In genomic region chr7:30122188-30122530, GRCm38 (mm10) we compare ENCODE assay signal across 8 mouse cellular contexts. TPM values are rescaled to one million over a fixed set of nuclear protein-coding genes. Genes with fewer than 3 reads are reported as not detected.
DNase-seq lines count a peak whose midpoint lies in the region; ATAC-seq and TF ChIP-seq lines count a peak whose summit lies in the region.

No protein-coding gene starts in this region.

- H3K9me3 ChIP-seq in kidney, postnatal 0 days (replicated peaks; ENCODE audit: low read length) = no peaks in the 10 kb centered on the region
- no peaks in the 10 kb centered on the region for H3K9me3 ChIP-seq in hindbrain, embryonic 13.5 days
- H3K9me3 ChIP-seq in midbrain, postnatal 0 days (ENCODE audit: low read length) = no peaks in the 10 kb centered on the region

- H3K27me3 ChIP-seq in kidney, postnatal 0 days (ENCODE audit: insufficient read depth, low read length) = no peaks in the 10 kb centered on the region
- H3K27me3 ChIP-seq in hindbrain, embryonic 13.5 days = no peaks in the 10 kb centered on the region
- H3K27me3 ChIP-seq in midbrain, postnatal 0 days (ENCODE audit: insufficient read depth, low read length) = no peaks in the 10 kb centered on the region

- no peaks in the 10 kb centered on the region for H3K4me1 ChIP-seq in kidney, postnatal 0 days (replicated peaks; ENCODE audit: insufficient read depth, low read length)
- H3K4me1 ChIP-seq in hindbrain, embryonic 13.5 days (replicated peaks) = peaks cover 7% of the 10 kb centered on the region
- H3K4me1 ChIP-seq in midbrain, postnatal 0 days (ENCODE audit: insufficient read depth, low read length) = no peaks in the 10 kb centered on the region; the same call in 1 of the 2 replicates

- H3K36me3 ChIP-seq in kidney, postnatal 0 days (ENCODE audit: insufficient read depth, low read length) = 0 out of 2 replicates have a peak, but pooled peaks cover 4% of the 10 kb centered on the region
- H3K36me3 ChIP-seq in hindbrain, embryonic 13.5 days = peaks cover 15% of the 10 kb centered on the region
- H3K36me3 ChIP-seq in midbrain, postnatal 0 days (ENCODE audit: insufficient read depth, low read length) = peaks cover 9% of the 10 kb centered on the region

- WGBS in kidney, postnatal 0 days = 3% methylated on average over 15 of the region's 15 CpGs
- WGBS in hindbrain, embryonic 13.5 days = 4% methylated on average over 15 of the region's 15 CpGs
- 2% methylated on average over 15 of the region's 15 CpGs for WGBS in midbrain, postnatal 0 days

- H3K4me3 ChIP-seq in kidney, postnatal 0 days (replicated peaks; ENCODE audit: low read depth, low read length) = peak overlapping the region; percentile 64
- H3K4me3 ChIP-seq in hindbrain, embryonic 13.5 days = peak overlapping the region; percentile 74
- H3K4me3 ChIP-seq in midbrain, postnatal 0 days (ENCODE audit: low read depth, low read length) = peak overlapping the region; percentile 76

- TF ChIP-seq CTCF in kidney, postnatal 0 days (IDR thresholded peaks at IDR 0.05; ENCODE audit: low read depth) = no peak
- TF ChIP-seq CTCF in midbrain, postnatal 0 days (IDR thresholded peaks at IDR 0.05) = no peak

- H3K4me2 ChIP-seq in kidney, postnatal 0 days (ENCODE audit: low read length) = peak overlapping the region; percentile 84
- H3K4me2 ChIP-seq in hindbrain, embryonic 13.5 days = peak overlapping the region; percentile 73
- H3K4me2 ChIP-seq in midbrain, postnatal 0 days (ENCODE audit: low read depth, low read length, poor library complexity, severe bottlenecking) = peak overlapping the region; percentile 63

- H3K9ac ChIP-seq in kidney, postnatal 0 days (ENCODE audit: low read depth, low read length) = peak overlapping the region; percentile 53
- H3K9ac ChIP-seq in hindbrain, embryonic 13.5 days = peak overlapping the region; percentile 83
- H3K9ac ChIP-seq in midbrain, postnatal 0 days (replicated peaks; ENCODE audit: low read length, poor library complexity, severe bottlenecking) = peak overlapping the region; percentile 81

- peak; percentile 43 for DNase-seq in kidney, postnatal 0 days (ENCODE audit: low spot score)
- no peak for DNase-seq in kidney, adult 8-10 months
- DNase-seq in brain, adult 2 months (ENCODE audit: low read depth, low spot score) = peak; percentile 47
- peak; percentile 34 for DNase-seq in midbrain, postnatal 0 days (ENCODE audit: low spot score)
- DNase-seq in spleen, adult 18-20 months = no peak
- no peak for DNase-seq in frontal cortex, adult 2 months (ENCODE audit: extremely low spot score in 1 of 2, low spot score in 1 of 2)

- H3K27ac ChIP-seq in kidney, postnatal 0 days = peak overlapping the region; percentile 21; the same call in 1 of the 2 replicates
- H3K27ac ChIP-seq in hindbrain, embryonic 13.5 days = peak overlapping the region; percentile 88
- peak overlapping the region; percentile 84 for H3K27ac ChIP-seq in midbrain, postnatal 0 days (ENCODE audit: low read depth, low read length)

- ATAC-seq in kidney, postnatal 0 days (replicated peaks; ENCODE audit: low FRiP score, low read depth) = no peak
- peak; percentile 62 for ATAC-seq in hindbrain, embryonic 13.5 days (ENCODE audit: low FRiP score)
- ATAC-seq in midbrain, postnatal 0 days (ENCODE audit: low FRiP score) = peak; percentile 56; the same call in 1 of the 2 replicates
- ATAC-seq in cerebellum, adult (ENCODE audit: insufficient number of reproducible peaks, low FRiP score, low TSS enrichment) = no peak

RNA-seq across cellular contexts. Expression of gene Zfp382, which starts 0.4 kb away (rescaled TPM):
- polyA plus RNA-seq in kidney, postnatal 0 days (2015; fragmentation: Nextera tagmentation; extraction: Ambion mirVana) = 4.9 and 5.5 TPM in 2 replicates
- polyA plus RNA-seq in hindbrain, embryonic 13.5 days (2015; fragmentation: Nextera tagmentation; extraction: Ambion mirVana) = 17.5 and 19.8 TPM in 2 replicates
- 23.0 and 24.7 TPM in 2 replicates for total RNA-seq in midbrain, postnatal 0 days (2014; rRNA removed)
- 14.5 and 14.7 TPM in 2 replicates for polyA plus RNA-seq in midbrain, postnatal 0 days (2015; fragmentation: Nextera tagmentation; extraction: Ambion mirVana)
- 9.1 and 9.3 TPM in 2 replicates for polyA plus RNA-seq in frontal cortex, adult 2 months (2012; rRNA removed)

RNA-seq across cellular contexts. Expression of gene Zfp260, which starts 27.6 kb away (rescaled TPM):
- polyA plus RNA-seq in kidney, postnatal 0 days (2015; fragmentation: Nextera tagmentation; extraction: Ambion mirVana) = 79.8 and 84.7 TPM in 2 replicates
- 95.2 and 108 TPM in 2 replicates for polyA plus RNA-seq in hindbrain, embryonic 13.5 days (2015; fragmentation: Nextera tagmentation; extraction: Ambion mirVana)
- 39.4 and 47.4 TPM in 2 replicates for total RNA-seq in midbrain, postnatal 0 days (2014; rRNA removed)
- 43.6 and 44.4 TPM in 2 replicates for polyA plus RNA-seq in midbrain, postnatal 0 days (2015; fragmentation: Nextera tagmentation; extraction: Ambion mirVana)
- polyA plus RNA-seq in frontal cortex, adult 2 months (2012; rRNA removed) = 34.8 and 35.4 TPM in 2 replicates

RNA-seq across cellular contexts. Expression of gene Zfp566, which starts 31.8 kb away (rescaled TPM):
- 9.5 and 9.6 TPM in 2 replicates for polyA plus RNA-seq in kidney, postnatal 0 days (2015; fragmentation: Nextera tagmentation; extraction: Ambion mirVana)
- 19.2 and 19.6 TPM in 2 replicates for polyA plus RNA-seq in hindbrain, embryonic 13.5 days (2015; fragmentation: Nextera tagmentation; extraction: Ambion mirVana)
- 0.93 and 3.8 TPM in 2 replicates for total RNA-seq in midbrain, postnatal 0 days (2014; rRNA removed)
- 16.2 and 18.0 TPM in 2 replicates for polyA plus RNA-seq in midbrain, postnatal 0 days (2015; fragmentation: Nextera tagmentation; extraction: Ambion mirVana)
- polyA plus RNA-seq in frontal cortex, adult 2 months (2012; rRNA removed) = 6.3 and 7.0 TPM in 2 replicates

RNA-seq across cellular contexts. Expression of gene Gm26920, which starts 31.9 kb away (rescaled TPM):
- polyA plus RNA-seq in kidney, postnatal 0 days (2015; fragmentation: Nextera tagmentation; extraction: Ambion mirVana) = 0.83 and 1.8 TPM in 2 replicates
- 1.5 and 1.6 TPM in 2 replicates for polyA plus RNA-seq in hindbrain, embryonic 13.5 days (2015; fragmentation: Nextera tagmentation; extraction: Ambion mirVana)
- total RNA-seq in midbrain, postnatal 0 days (2014; rRNA removed) = not detected in 2 replicates
- polyA plus RNA-seq in midbrain, postnatal 0 days (2015; fragmentation: Nextera tagmentation; extraction: Ambion mirVana) = 0.63 and 1.3 TPM in 2 replicates
- polyA plus RNA-seq in frontal cortex, adult 2 months (2012; rRNA removed) = 0.61 TPM in 1 of 2 replicates, not detected in the other

RNA-seq across cellular contexts. Expression of gene Zfp146, which starts 47.4 kb away (rescaled TPM):
- 10.6 and 11.4 TPM in 2 replicates for polyA plus RNA-seq in kidney, postnatal 0 days (2015; fragmentation: Nextera tagmentation; extraction: Ambion mirVana)
- 17.5 and 18.6 TPM in 2 replicates for polyA plus RNA-seq in hindbrain, embryonic 13.5 days (2015; fragmentation: Nextera tagmentation; extraction: Ambion mirVana)
- total RNA-seq in midbrain, postnatal 0 days (2014; rRNA removed) = 49.8 and 52.1 TPM in 2 replicates
- polyA plus RNA-seq in midbrain, postnatal 0 days (2015; fragmentation: Nextera tagmentation; extraction: Ambion mirVana) = 5.9 and 7.2 TPM in 2 replicates
- 36.0 and 38.8 TPM in 2 replicates for polyA plus RNA-seq in frontal cortex, adult 2 months (2012; rRNA removed)

Comparison
In these comparisons a context has a peak if more than half of its experiments do, and no peak if none do; other contexts are left out.
1. DNase-seq: peak in kidney, postnatal 0 days (single experiment), brain, adult 2 months (single experiment) and midbrain, postnatal 0 days (single experiment); none in kidney, adult 8-10 months (0 of 2), spleen, adult 18-20 months (0 of 2) and frontal cortex, adult 2 months (0 of 2).
2. ATAC-seq: peak in hindbrain, embryonic 13.5 days (single experiment) and midbrain, postnatal 0 days (single experiment); none in kidney, postnatal 0 days (single experiment) and cerebellum, adult (single experiment).
3. H3K27ac ChIP-seq: peak in every context shown above with its lines; median percentile 88 in hindbrain, embryonic 13.5 days; 84 in midbrain, postnatal 0 days; 21 in kidney, postnatal 0 days.
4. Peak in every context shown above with its lines, with median percentiles within 50 percentile points of each other: H3K4me2 ChIP-seq, H3K4me3 ChIP-seq and H3K9ac ChIP-seq.